Mouse (Mus musculus) MEL (cell line): ENCODE measurements around the gene Kifc5b.

ENCODE experiments used
- CTCF ChIP-seq, 3 experiments: IDR thresholded peaks in 2 of 3; conservative IDR thresholded peaks in 1 of 3; 2 replicates each; pipeline ENCODE4 v1.5.1; 2011 to 2012; ENCODE audit warnings: low read length in 3 of 3, low read depth in 2 of 3, mild to moderate bottlenecking in 2 of 3, improper control_type of control experiment in 1 of 3, inconsistent platforms in 1 of 3, mixed read lengths in 1 of 3, moderate library complexity in 1 of 3; ENCODE audit not compliant: control insufficient read depth in 1 of 3, insufficient read depth in 1 of 3, poor library complexity in 1 of 3, severe bottlenecking in 1 of 3
- GABPA ChIP-seq: IDR thresholded peaks from 2 replicates; pipeline ENCODE4 v1.6.1; 2012; ENCODE audit warnings: low read depth, mild to moderate bottlenecking, inconsistent platforms, low read length, improper control_type of control experiment, moderate library complexity
- MAX ChIP-seq: IDR thresholded peaks from 2 replicates; pipeline ENCODE4 v1.6.1; 2011; ENCODE audit warnings: low read length, improper control_type of control experiment
- USF1 ChIP-seq: IDR thresholded peaks from 2 replicates; pipeline ENCODE4 v1.6.1; 2014; ENCODE audit warnings: low read depth, mild to moderate bottlenecking, inconsistent platforms, low read length, improper control_type of control experiment, moderate library complexity

- TF ChIP-seq GABPA (no peak), MAX (no peak), CTCF (IDR thresholded peaks at IDR 0.05 in 2 of 3, conservative IDR thresholded peaks at IDR 0.05 in 1 of 3; ENCODE audit: control insufficient read depth in 1 of 3, insufficient read depth in 1 of 3, low read depth in 2 of 3, low read length in 3 of 3, poor library complexity in 1 of 3, severe bottlenecking in 1 of 3) (no peak), USF1 (no peak)
These were observed 21.2 kb downstream of the Kifc5b start for GRCm38 (mm10) chr17:26937883-26938695.
